Mouse (Mus musculus) spleen, adult 2 months (tissue): Measurements from ENCODE around the gene Afdn. TPM values are rescaled to one million over a fixed set of nuclear protein-coding genes. Genes with fewer than 3 reads are reported as not detected.

ENCODE experiments used
- DNase-seq, 2 experiments: peaks; one replicate each; pipeline versions ENCODE4 v3.0.0 to v3.0.0-alpha.2; 2012 to 2021; ENCODE audit warnings: low spot score in 2 of 2, low read depth in 1 of 2
- H3K27ac ChIP-seq: fragments of 200-500 bp; 2 replicates; pipeline ENCODE4 v1.5.1; 2012; ENCODE audit warnings: low read length, inconsistent platforms; ENCODE audit not compliant: insufficient read depth
- H3K27me3 ChIP-seq: fragments of 200-500 bp; 2 replicates; pipeline ENCODE4 v1.6.1; 2012; ENCODE audit warnings: mild to moderate bottlenecking, moderate library complexity, low read length, inconsistent platforms; ENCODE audit not compliant: control insufficient read depth, insufficient read depth
- H3K36me3 ChIP-seq: fragments of 200-500 bp; 2 replicates; pipeline ENCODE4 v1.6.1; 2012; ENCODE audit warnings: mild to moderate bottlenecking, low read length, inconsistent platforms; ENCODE audit not compliant: control insufficient read depth, insufficient read depth
- H3K4me1 ChIP-seq: fragments of 200-500 bp; 2 replicates; pipeline ENCODE4 v1.6.1; 2011; ENCODE audit warnings: inconsistent platforms; ENCODE audit not compliant: control insufficient read depth, insufficient read depth, insufficient read length
- H3K4me3 ChIP-seq: fragments of 200-500 bp; 2 replicates; pipeline ENCODE4 v1.5.1; 2011; ENCODE audit warnings: mild to moderate bottlenecking, inconsistent platforms; ENCODE audit not compliant: insufficient read depth, insufficient read length; ENCODE audit errors: extremely low read depth
- CTCF ChIP-seq: fragments of 200-500 bp; IDR thresholded peaks from 2 replicates; pipeline ENCODE4 v1.5.1; 2011; ENCODE audit warnings: mild to moderate bottlenecking, inconsistent platforms; ENCODE audit not compliant: insufficient read depth, insufficient read length, insufficient replicate concordance; ENCODE audit errors: extremely low read depth
- POLR2A ChIP-seq: fragments of 200-500 bp; IDR thresholded peaks from 2 replicates; pipeline ENCODE4 v1.6.1; 2011; ENCODE audit warnings: low read depth, low read length, inconsistent platforms
- WGBS: fragments of 180-500 bp; shearing (Covaris S2); methylation state at CpG from one replicate; pipeline ENCODE4 v1.1.7; 2018; 5-methylcytosine and 5-hydroxymethylcytosine counted together
- polyA plus RNA-seq: library from polyadenylated mRNA; depleted of rRNA; stranded (reverse); fragments of >200 nt; gene quantifications from 2 replicates; pipeline ENCODE4 v1.2.3, GENCODE M21; 2012

Gene Afdn
- polyA plus RNA-seq, 1 experiment = 6.3 TPM

- Histone ChIP-seq H3K36me3 (no peaks in the 10 kb centered on the region), H3K27me3 (no peaks in the 10 kb centered on the region), H3K4me3 (no peak overlapping the region), H3K4me1 (no peaks in the 10 kb centered on the region; the same call in 1 of the 2 replicates), H3K27ac (no peak overlapping the region)
- DNase-seq = no peak
- 41% methylated on average over 7 of the region's 7 CpGs for WGBS
- no peak for TF ChIP-seq POLR2A
- no peak for TF ChIP-seq CTCF
Measured at GRCm38 (mm10) chr17:13738121-13738776, 22.1 kb upstream of the Afdn start.

GRCm38 (mm10) chr17:13738916-13739315 lies 21.4 kb upstream of the Afdn start:
- Histone ChIP-seq H3K4me1 (no peaks in the 10 kb centered on the region; the same call in 1 of the 2 replicates), H3K27me3 (no peaks in the 10 kb centered on the region), H3K36me3 (no peaks in the 10 kb centered on the region), H3K4me3 (no peak overlapping the region), H3K27ac (no peak overlapping the region)
- 53% methylated on average over 2 of the region's 2 CpGs for WGBS
- DNase-seq = no peak
- TF ChIP-seq CTCF (no peak), POLR2A (no peak)

- no peak overlapping the region for H3K27ac ChIP-seq
- DNase-seq = no peak
- WGBS = 87% methylated on average over 5 of the region's 5 CpGs
- H3K4me1 ChIP-seq = no peaks in the 10 kb centered on the region; the same call in 1 of the 2 replicates
- TF ChIP-seq CTCF = no peak
- TF ChIP-seq POLR2A = no peak
- H3K4me3 ChIP-seq = no peak overlapping the region
- no peaks in the 10 kb centered on the region for H3K27me3 ChIP-seq
- H3K36me3 ChIP-seq = no peaks in the 10 kb centered on the region
Measured at GRCm38 (mm10) chr17:13739981-13740380, 20.4 kb upstream of the Afdn start.

DNA sequence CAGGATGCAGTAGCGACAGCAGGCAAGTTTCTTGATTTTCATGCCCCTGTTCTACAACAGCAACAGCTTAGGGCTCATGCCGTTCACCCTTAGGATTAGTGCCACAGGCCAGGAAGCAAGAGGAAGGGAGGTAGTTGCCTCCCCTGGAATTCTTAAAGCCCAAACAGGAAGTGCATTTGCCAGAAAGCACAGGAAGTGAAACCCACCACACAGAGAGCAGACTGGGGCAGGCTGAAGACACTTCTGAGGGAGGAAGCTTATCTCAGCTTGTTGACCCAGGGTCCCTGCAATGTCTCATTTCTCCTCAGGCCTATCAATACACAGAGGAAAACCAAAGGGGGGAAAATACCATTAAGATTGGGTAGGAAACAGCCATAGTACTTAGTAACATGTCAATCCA lies 19.5 kb upstream of the Afdn start:
- 55% methylated on average over 2 of the region's 2 CpGs for WGBS
- H3K27me3 ChIP-seq = no peaks in the 10 kb centered on the region

DNA sequence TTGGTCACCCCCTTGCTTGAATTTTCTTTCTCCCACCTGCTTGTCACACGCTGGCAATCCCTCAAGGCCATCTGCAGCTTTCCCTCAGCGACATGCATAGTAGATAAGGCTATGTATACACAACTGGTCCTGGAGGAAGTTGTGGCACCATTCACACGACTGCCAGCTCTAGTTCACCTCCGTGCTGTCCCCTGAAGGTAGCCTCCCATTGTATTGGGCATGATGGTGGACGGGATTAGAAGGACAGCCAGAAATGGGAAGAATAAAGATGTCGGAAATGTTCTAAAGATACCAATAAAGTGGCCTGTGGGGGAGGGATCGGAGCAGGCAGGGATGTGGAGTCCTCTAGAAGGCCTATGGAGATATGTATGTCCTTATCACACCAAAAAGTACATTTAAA lies 18.7 kb upstream of the Afdn start:
- no peak for DNase-seq
- whole genome bisulfite sequencing = 64% methylated on average over 7 of the region's 7 CpGs
- TF ChIP-seq CTCF (no peak), POLR2A (no peak)
- Histone ChIP-seq H3K27me3 (no peaks in the 10 kb centered on the region), H3K4me1 (no peaks in the 10 kb centered on the region; the same call in 1 of the 2 replicates), H3K4me3 (no peak overlapping the region), H3K36me3 (no peaks in the 10 kb centered on the region), H3K27ac (no peak overlapping the region)

More for the DNA sequence above, 19.5 kb upstream of the Afdn start:
- no peaks in the 10 kb centered on the region for H3K36me3 ChIP-seq
- DNase-seq = no peak
- H3K4me1 ChIP-seq = no peaks in the 10 kb centered on the region; the same call in 1 of the 2 replicates
- no peak overlapping the region for H3K27ac ChIP-seq
- no peak overlapping the region for H3K4me3 ChIP-seq
- TF ChIP-seq CTCF (no peak), POLR2A (no peak)

DNA sequence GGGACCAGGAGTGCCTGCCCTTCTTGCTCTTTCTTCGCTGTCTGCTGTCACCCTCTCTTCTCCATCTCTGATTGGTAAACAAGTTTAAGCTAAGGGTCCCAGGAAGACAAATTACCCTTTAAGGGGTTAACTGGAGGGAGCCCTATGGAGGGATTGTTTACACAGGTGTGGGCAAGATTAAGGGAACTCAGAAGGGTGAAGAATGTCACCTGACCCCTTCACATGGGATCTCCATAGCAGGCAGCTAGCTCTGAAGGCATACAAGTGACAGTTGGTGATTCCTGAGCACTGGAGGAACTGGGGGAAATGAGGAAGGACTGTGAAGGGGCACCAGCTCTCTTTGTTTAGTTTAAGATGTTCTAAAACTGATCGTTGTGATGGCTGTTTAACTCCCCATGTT lies 18.0 kb upstream of the Afdn start:
- 54% methylated on average over 2 of the region's 2 CpGs for WGBS
- H3K4me3 ChIP-seq = no peak overlapping the region
- DNase-seq = no peak
- no peaks in the 10 kb centered on the region; the same call in 1 of the 2 replicates for H3K4me1 ChIP-seq
- no peaks in the 10 kb centered on the region for H3K27me3 ChIP-seq
- no peaks in the 10 kb centered on the region for H3K36me3 ChIP-seq
- no peak for TF ChIP-seq CTCF
- no peak for TF ChIP-seq POLR2A
- no peak overlapping the region for H3K27ac ChIP-seq
